ENCODE assay signal across 17 mouse cellular contexts in genomic region chr8:102103773-102104172, GRCm38 (mm10).
DNase-seq lines count a peak whose midpoint lies in the region; ATAC-seq lines count a peak whose summit lies in the region.
"Had no signal": no experiment of that assay in that cellular context is flagged by ENCODE, and none has a peak within 500 bp of the region (broad histone marks: within the 10 kb centered on the region; RNA-seq: fewer than 3 reads in every experiment).

No protein-coding gene starts in this region.

- H3K27ac ChIP-seq in midbrain, embryonic 10.5 days (replicated peaks) = no peak overlapping the region
- no peak overlapping the region for H3K27ac ChIP-seq in midbrain, embryonic 16.5 days (ENCODE audit: low read length)
- no peak overlapping the region for H3K27ac ChIP-seq in hindbrain, embryonic 11.5 days (ENCODE audit: low read depth, low read length)
- no peak overlapping the region for H3K27ac ChIP-seq in midbrain, embryonic 13.5 days
- H3K27ac ChIP-seq in intestine, embryonic 16.5 days (ENCODE audit: low read length) = no peak overlapping the region
- H3K27ac ChIP-seq: embryonic facial prominence, embryonic 12.5 days; forebrain, embryonic 12.5 days; heart, embryonic 15.5 days; layer of hippocampus, adult 2 months; liver, embryonic 12.5 days had no signal

- H3K4me1 ChIP-seq in midbrain, embryonic 10.5 days = peaks cover 25% of the 10 kb centered on the region
- H3K4me1 ChIP-seq in midbrain, embryonic 16.5 days (ENCODE audit: control insufficient read depth, insufficient read depth, low read length) = peaks cover 5% of the 10 kb centered on the region; the same call in 1 of the 2 replicates
- H3K4me1 ChIP-seq in hindbrain, embryonic 11.5 days (replicated peaks; ENCODE audit: control insufficient read depth, insufficient read depth, low read length) = no peaks in the 10 kb centered on the region
- peaks cover 9% of the 10 kb centered on the region for H3K4me1 ChIP-seq in midbrain, embryonic 13.5 days (replicated peaks)
- H3K4me1 ChIP-seq in intestine, embryonic 16.5 days (ENCODE audit: control insufficient read depth, insufficient read depth, low read length) = no peaks in the 10 kb centered on the region
- H3K4me1 ChIP-seq: forebrain, embryonic 12.5 days; heart, embryonic 15.5 days; liver, embryonic 12.5 days had no signal

- H3K4me2 ChIP-seq in midbrain, embryonic 16.5 days (ENCODE audit: low read length) = no peak overlapping the region
- H3K4me2 ChIP-seq in hindbrain, embryonic 11.5 days (replicated peaks; ENCODE audit: low read depth, low read length) = no peak overlapping the region
- peak overlapping the region; percentile 14; the same call in 1 of the 2 replicates for H3K4me2 ChIP-seq in midbrain, embryonic 13.5 days (replicated peaks)
- no peak overlapping the region for H3K4me2 ChIP-seq in intestine, embryonic 16.5 days (ENCODE audit: low read depth, low read length)
- H3K4me2 ChIP-seq: embryonic facial prominence, embryonic 12.5 days; forebrain, embryonic 12.5 days; heart, embryonic 15.5 days; liver, embryonic 12.5 days had no signal

- no peak overlapping the region for H3K9ac ChIP-seq in midbrain, embryonic 16.5 days (ENCODE audit: low read depth, low read length)
- no peak overlapping the region for H3K9ac ChIP-seq in hindbrain, embryonic 11.5 days (ENCODE audit: low read depth, low read length)
- no peak overlapping the region for H3K9ac ChIP-seq in midbrain, embryonic 13.5 days (replicated peaks)
- H3K9ac ChIP-seq in intestine, embryonic 16.5 days (ENCODE audit: low read depth, low read length) = no peak overlapping the region
- H3K9ac ChIP-seq: embryonic facial prominence, embryonic 12.5 days; forebrain, embryonic 12.5 days; heart, embryonic 15.5 days; liver, embryonic 12.5 days had no signal

- 34% methylated on average over 7 of the region's 7 CpGs for WGBS in midbrain, embryonic 10.5 days
- 18% methylated on average over 7 of the region's 7 CpGs for WGBS in midbrain, embryonic 16.5 days
- 33% methylated on average over 7 of the region's 7 CpGs for WGBS in hindbrain, embryonic 11.5 days
- WGBS in midbrain, embryonic 13.5 days = 17% methylated on average over 7 of the region's 7 CpGs
- WGBS in intestine, embryonic 16.5 days = 38% methylated on average over 7 of the region's 7 CpGs

- no peaks in the 10 kb centered on the region for H3K27me3 ChIP-seq in midbrain, embryonic 10.5 days (ENCODE audit: low read depth, poor library complexity, severe bottlenecking)
- no peaks in the 10 kb centered on the region for H3K27me3 ChIP-seq in midbrain, embryonic 16.5 days (ENCODE audit: control insufficient read depth, insufficient read depth, low read depth, low read length)
- no peaks in the 10 kb centered on the region for H3K27me3 ChIP-seq in hindbrain, embryonic 11.5 days (ENCODE audit: control insufficient read depth, insufficient read depth, low read length)
- no peaks in the 10 kb centered on the region for H3K27me3 ChIP-seq in midbrain, embryonic 13.5 days
- H3K27me3 ChIP-seq in intestine, embryonic 16.5 days (replicated peaks; ENCODE audit: control insufficient read depth, insufficient read depth, low read length) = no peaks in the 10 kb centered on the region
- H3K27me3 ChIP-seq: embryonic facial prominence, embryonic 12.5 days; forebrain, embryonic 12.5 days; heart, embryonic 15.5 days; liver, embryonic 12.5 days had no signal

- no peak overlapping the region for H3K4me3 ChIP-seq in midbrain, embryonic 10.5 days
- no peak overlapping the region for H3K4me3 ChIP-seq in midbrain, embryonic 16.5 days (ENCODE audit: low read depth, low read length)
- no peak overlapping the region for H3K4me3 ChIP-seq in hindbrain, embryonic 11.5 days (ENCODE audit: low read depth, low read length)
- no peak overlapping the region for H3K4me3 ChIP-seq in midbrain, embryonic 13.5 days (replicated peaks)
- H3K4me3 ChIP-seq in intestine, embryonic 16.5 days (ENCODE audit: low read length) = no peak overlapping the region
- H3K4me3 ChIP-seq: embryonic facial prominence, embryonic 12.5 days; forebrain, embryonic 12.5 days; heart, embryonic 15.5 days; layer of hippocampus, adult 2 months; liver, embryonic 12.5 days had no signal

- no peaks in the 10 kb centered on the region for H3K9me3 ChIP-seq in midbrain, embryonic 10.5 days (replicated peaks)
- H3K9me3 ChIP-seq in midbrain, embryonic 16.5 days (replicated peaks; ENCODE audit: control insufficient read depth, low read length, poor library complexity, severe bottlenecking) = no peaks in the 10 kb centered on the region
- H3K9me3 ChIP-seq in hindbrain, embryonic 11.5 days (ENCODE audit: control insufficient read depth, low read length) = no peaks in the 10 kb centered on the region
- no peaks in the 10 kb centered on the region for H3K9me3 ChIP-seq in midbrain, embryonic 13.5 days
- no peaks in the 10 kb centered on the region for H3K9me3 ChIP-seq in intestine, embryonic 16.5 days (ENCODE audit: control insufficient read depth, low read length)
- H3K9me3 ChIP-seq: embryonic facial prominence, embryonic 12.5 days; forebrain, embryonic 12.5 days; heart, embryonic 15.5 days; liver, embryonic 12.5 days had no signal

- H3K36me3 ChIP-seq in midbrain, embryonic 10.5 days = no peaks in the 10 kb centered on the region
- H3K36me3 ChIP-seq in midbrain, embryonic 16.5 days (ENCODE audit: control insufficient read depth, insufficient read depth, low read length) = no peaks in the 10 kb centered on the region
- H3K36me3 ChIP-seq in hindbrain, embryonic 11.5 days (ENCODE audit: control insufficient read depth, insufficient read depth, low read length) = no peaks in the 10 kb centered on the region
- no peaks in the 10 kb centered on the region for H3K36me3 ChIP-seq in midbrain, embryonic 13.5 days
- no peaks in the 10 kb centered on the region for H3K36me3 ChIP-seq in intestine, embryonic 16.5 days (ENCODE audit: control insufficient read depth, insufficient read depth, low read length)
- H3K36me3 ChIP-seq: embryonic facial prominence, embryonic 12.5 days; forebrain, embryonic 12.5 days; heart, embryonic 15.5 days; liver, embryonic 12.5 days had no signal

- no peak for ATAC-seq in midbrain, embryonic 16.5 days
- peak; percentile 81 for ATAC-seq in hindbrain, embryonic 11.5 days (ENCODE audit: low FRiP score)
- ATAC-seq in midbrain, embryonic 13.5 days = peak; percentile 82
- no peak for ATAC-seq in intestine, embryonic 16.5 days
- ATAC-seq: liver, embryonic 12.5 days; lung, postnatal 0 days had no signal

- peak; percentile 21 for DNase-seq in midbrain, embryonic 10.5 days (ENCODE audit: low spot score)
- peak; percentile 14 for DNase-seq in hindbrain, embryonic 11.5 days (ENCODE audit: low spot score)
- peak; percentile 2 for DNase-seq in yolk sac, embryonic 10.5 days (ENCODE audit: low spot score)
- no peak for DNase-seq in adrenal gland, adult 8-10 months
- DNase-seq in right cerebral cortex, postnatal 4 days = no peak
- DNase-seq: cerebellum, adult 2 months; heart, adult 11 months; right cerebral cortex, postnatal 25 days had no signal

Comparison
In these comparisons a context has a peak if more than half of its experiments do, and no peak if none do; other contexts are left out.
1. ATAC-seq: peak in hindbrain, embryonic 11.5 days (single experiment) and midbrain, embryonic 13.5 days (single experiment); none in midbrain, embryonic 16.5 days (single experiment) and intestine, embryonic 16.5 days (single experiment).
2. DNase-seq: peak in midbrain, embryonic 10.5 days (single experiment), hindbrain, embryonic 11.5 days (single experiment) and yolk sac, embryonic 10.5 days (single experiment); none in adrenal gland, adult 8-10 months (single experiment) and right cerebral cortex, postnatal 4 days (single experiment).